Mouse (Mus musculus) intestine, embryonic 16.5 days (tissue): Measurements from ENCODE around the gene Ccdc105. TPM values are rescaled to one million over a fixed set of nuclear protein-coding genes. Genes with fewer than 3 reads are reported as not detected.

ENCODE experiments used
- ATAC-seq: fragments of 200-750 bp; cut with Nextera tagmentation; 2 replicates; pipeline ENCODE4 v1.8.0; 2017; ENCODE audit warnings: moderate TSS enrichment, moderate library complexity
- H3K27ac ChIP-seq: fragments of 300-500 bp; sonication (generic); 2 replicates; pipeline ENCODE4 v1.5.1; 2014; ENCODE audit warnings: mild to moderate bottlenecking, low read length
- H3K27me3 ChIP-seq: fragments of 300-500 bp; sonication (generic); replicated peaks from 2 replicates; pipeline ENCODE4 v1.6.1; 2014; ENCODE audit warnings: low read length, control low read depth, mixed read lengths; ENCODE audit not compliant: control insufficient read depth, insufficient read depth
- H3K36me3 ChIP-seq: fragments of 300-500 bp; sonication (generic); 2 replicates; pipeline ENCODE4 v1.6.1; 2014; ENCODE audit warnings: low read length, control low read depth; ENCODE audit not compliant: control insufficient read depth, insufficient read depth
- H3K4me1 ChIP-seq: fragments of 300-500 bp; sonication (generic); 2 replicates; pipeline ENCODE4 v1.6.1; 2014; ENCODE audit warnings: low read length, control low read depth, mixed read lengths; ENCODE audit not compliant: control insufficient read depth, insufficient read depth
- H3K4me2 ChIP-seq: fragments of 300-500 bp; sonication (generic); 2 replicates; pipeline ENCODE4 v1.6.1; 2014; ENCODE audit warnings: low read depth, low read length, control low read depth
- H3K4me3 ChIP-seq: fragments of 300-500 bp; sonication (generic); 2 replicates; pipeline ENCODE4 v1.5.1; 2014; ENCODE audit warnings: mild to moderate bottlenecking, low read length
- H3K9ac ChIP-seq: fragments of 300-500 bp; sonication (generic); 2 replicates; pipeline ENCODE4 v1.6.1; 2014; ENCODE audit warnings: low read depth, low read length
- H3K9me3 ChIP-seq: fragments of 300-500 bp; sonication (generic); 2 replicates; pipeline ENCODE4 v1.6.1; 2016; ENCODE audit warnings: low read length, control low read depth; ENCODE audit not compliant: control insufficient read depth
- WGBS: fragments of 180-500 bp; shearing (Covaris S2); extraction: QIAGEN DNeasy Blood & Tissue Kit; methylation state at CpG from one replicate; pipeline ENCODE4 v1.1.7; 2014; 5-methylcytosine and 5-hydroxymethylcytosine counted together
- polyA plus RNA-seq: library from polyadenylated mRNA; unstranded; fragments of >200 nt; fragmentation: Nextera tagmentation; extraction: Ambion mirVana; gene quantifications from 2 replicates; pipeline ENCODE4 v1.2.1, GENCODE M21; 2015

Gene Ccdc105
- 0.12 TPM in 1 of 2 replicates, not detected in the other for polyA plus RNA-seq

- H3K4me2 ChIP-seq, result peak within 1 kb of the TSS; percentile 92
- no peak within 1 kb of the TSS; the same call in 1 of the 2 replicates for H3K27ac ChIP-seq
- H3K9me3 ChIP-seq, result no peaks in the 10 kb centered on the region
- WGBS, result 2% methylated on average over 61 of the region's 61 CpGs
- no peaks in the 10 kb centered on the region for H3K27me3 ChIP-seq
- H3K4me3 ChIP-seq, result peak within 1 kb of the TSS; percentile 57
- no peaks in the 10 kb centered on the region for H3K36me3 ChIP-seq
- peak within 1 kb of the TSS; percentile 74 for H3K9ac ChIP-seq
- ATAC-seq, result peak; percentile 96
- H3K4me1 ChIP-seq, result peaks cover 1% of the 10 kb centered on the region; the same call in 1 of the 2 replicates
Measured at GRCm38 (mm10) chr10:78752452-78753191, at the start of gene Ccdc105. TSS of gene Ccdc105 (minus strand) at chr10:78753065.

GRCm38 (mm10) chr10:78801449-78801848 is 48.6 kb upstream of the Ccdc105 start:
- no peak overlapping the region for H3K4me2 ChIP-seq
- H3K36me3 ChIP-seq, result no peaks in the 10 kb centered on the region
- H3K4me3 ChIP-seq, result no peak overlapping the region
- WGBS, result 88% methylated on average over 2 of the region's 2 CpGs
- no peaks in the 10 kb centered on the region for H3K27me3 ChIP-seq
- H3K9ac ChIP-seq, result no peak overlapping the region
- no peaks in the 10 kb centered on the region for H3K9me3 ChIP-seq
- no peaks in the 10 kb centered on the region for H3K4me1 ChIP-seq
- no peak overlapping the region for H3K27ac ChIP-seq
- no peak for ATAC-seq

DNA sequence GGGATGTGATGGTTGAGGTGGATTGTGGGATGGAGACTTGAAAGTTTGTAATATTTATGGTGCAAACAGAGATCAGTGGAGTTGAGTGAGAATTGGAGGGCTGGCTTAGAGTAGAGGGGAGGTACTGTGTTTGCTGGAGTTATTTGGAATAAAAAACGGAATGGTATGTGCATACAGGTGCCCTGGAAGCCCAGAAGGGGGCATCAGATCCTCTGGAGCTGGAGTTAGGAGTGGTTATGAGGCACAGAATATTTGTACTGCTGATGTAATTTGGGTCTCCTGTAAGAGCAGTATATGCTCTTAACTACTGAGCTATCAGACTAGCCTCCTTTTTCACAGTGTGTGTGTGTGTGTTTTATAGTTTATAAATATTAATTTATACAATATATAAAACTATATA is 37.7 kb upstream of the Ccdc105 start:
- H3K9me3 ChIP-seq, result no peaks in the 10 kb centered on the region
- H3K4me2 ChIP-seq, result no peak overlapping the region
- no peak for ATAC-seq
- H3K4me1 ChIP-seq, result no peaks in the 10 kb centered on the region
- no peaks in the 10 kb centered on the region for H3K27me3 ChIP-seq
- no peak overlapping the region for H3K27ac ChIP-seq
- no peak overlapping the region for H3K4me3 ChIP-seq
- no peaks in the 10 kb centered on the region for H3K36me3 ChIP-seq
- H3K9ac ChIP-seq, result no peak overlapping the region
- 41% methylated on average over 1 of the region's 1 CpGs for WGBS

- peak overlapping the region; percentile 70 for H3K9ac ChIP-seq
- no peaks in the 10 kb centered on the region for H3K27me3 ChIP-seq
- peak overlapping the region; percentile 60 for H3K4me2 ChIP-seq
- no peaks in the 10 kb centered on the region for H3K36me3 ChIP-seq
- 5% methylated on average over 22 of the region's 22 CpGs for WGBS
- H3K4me3 ChIP-seq, result peak overlapping the region; percentile 44
- ATAC-seq, result peak; percentile 98
- no peaks in the 10 kb centered on the region for H3K9me3 ChIP-seq
- no peaks in the 10 kb centered on the region for H3K4me1 ChIP-seq
- peak overlapping the region; percentile 23; the same call in 1 of the 2 replicates for H3K27ac ChIP-seq
Measured at GRCm38 (mm10) chr10:78787566-78788087, 34.8 kb upstream of the Ccdc105 start.

- no peaks in the 10 kb centered on the region for H3K36me3 ChIP-seq
- H3K9ac ChIP-seq, result peak within 1 kb of the TSS; percentile 74
- no peaks in the 10 kb centered on the region for H3K9me3 ChIP-seq
- H3K27me3 ChIP-seq, result no peaks in the 10 kb centered on the region
- H3K4me2 ChIP-seq, result peak within 1 kb of the TSS; percentile 99
- ATAC-seq, result peak; percentile 82
- peak within 1 kb of the TSS; percentile 63 for H3K4me3 ChIP-seq
- no peak within 1 kb of the TSS for H3K27ac ChIP-seq
- WGBS, result under 1% methylated on average over 36 of the region's 54 CpGs
- peaks cover 4% of the 10 kb centered on the region for H3K4me1 ChIP-seq
Measured at GRCm38 (mm10) chr10:78779981-78780651, 27.3 kb upstream of the Ccdc105 start, which contains the start of gene Slc1a6. TSS of gene Slc1a6 (plus strand) at chr10:78780496.

DNA sequence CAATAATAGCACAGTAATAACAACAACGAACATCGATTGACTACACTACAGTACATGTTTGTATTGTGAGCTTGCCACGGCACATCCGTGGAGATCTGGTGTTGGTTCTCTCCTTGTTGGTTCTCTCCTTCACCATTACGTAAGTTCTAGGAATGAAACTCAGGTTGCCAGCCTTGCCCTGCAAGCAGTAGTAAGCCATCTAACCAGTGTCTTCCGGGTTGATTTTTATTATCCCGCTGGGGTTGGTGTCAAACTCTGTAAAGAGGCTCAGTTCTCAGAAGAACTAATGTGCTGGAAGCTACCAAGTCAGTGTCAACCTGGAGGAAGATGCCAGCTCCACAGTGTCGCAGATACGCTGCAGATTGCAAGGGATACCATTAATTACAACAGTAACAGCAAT is 26.7 kb upstream of the Ccdc105 start:
- no peaks in the 10 kb centered on the region for H3K9me3 ChIP-seq
- H3K4me2 ChIP-seq, result peak overlapping the region; percentile 99
- H3K9ac ChIP-seq, result peak overlapping the region; percentile 74; the same call in 1 of the 2 replicates
- peak overlapping the region; percentile 63 for H3K4me3 ChIP-seq
- no peak overlapping the region for H3K27ac ChIP-seq
- no peak for ATAC-seq
- H3K36me3 ChIP-seq, result no peaks in the 10 kb centered on the region
- WGBS, result 52% methylated on average over 9 of the region's 9 CpGs
- H3K27me3 ChIP-seq, result no peaks in the 10 kb centered on the region
- H3K4me1 ChIP-seq, result peaks cover 4% of the 10 kb centered on the region

DNA sequence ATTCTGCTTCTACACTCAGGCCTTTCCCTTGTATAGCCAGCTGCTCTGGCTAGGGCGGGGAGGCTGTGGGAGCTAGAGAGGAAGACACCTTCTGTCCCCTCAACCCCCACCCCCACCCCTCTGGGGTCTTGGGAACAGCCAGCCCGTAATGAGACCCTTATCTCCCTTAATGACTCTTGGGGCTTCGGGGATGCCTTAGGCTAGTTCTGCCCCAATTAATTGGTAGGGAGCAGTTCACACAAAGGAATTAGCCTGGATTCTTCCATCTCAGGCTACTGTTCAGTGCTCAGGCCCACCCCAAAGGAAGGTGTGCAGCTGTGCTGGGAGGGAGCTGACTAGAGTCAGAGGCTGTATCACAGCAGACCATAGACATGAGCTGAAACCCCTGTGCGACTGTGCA is 23.0 kb upstream of the Ccdc105 start:
- Histone ChIP-seq H3K27ac (no peak overlapping the region), H3K4me1 (peaks cover 4% of the 10 kb centered on the region), H3K27me3 (no peaks in the 10 kb centered on the region), H3K4me2 (no peak overlapping the region), H3K36me3 (no peaks in the 10 kb centered on the region), H3K9ac (no peak overlapping the region), H3K4me3 (no peak overlapping the region), H3K9me3 (no peaks in the 10 kb centered on the region)
- 54% methylated on average over 4 of the region's 4 CpGs for WGBS
- no peak for ATAC-seq

DNA sequence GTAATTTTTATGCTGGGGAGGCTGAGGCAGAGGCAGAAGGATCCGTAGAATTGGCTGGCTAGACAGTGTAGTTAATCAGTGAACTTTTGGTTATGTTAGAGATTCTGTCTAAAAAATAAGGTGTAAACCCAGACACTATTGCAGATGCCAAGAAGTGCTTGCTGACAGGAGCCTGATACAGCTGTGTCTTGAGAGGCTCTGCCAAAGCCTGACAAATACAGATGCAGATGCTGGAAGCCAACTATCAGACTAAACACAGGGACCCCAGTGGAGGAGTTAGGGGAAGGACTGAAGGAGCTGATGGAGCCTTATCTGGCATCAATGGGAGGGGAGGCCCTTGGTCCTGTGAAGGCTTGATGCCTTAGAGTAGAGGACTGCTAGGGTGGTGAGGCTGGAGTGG is 12.7 kb upstream of the Ccdc105 start:
- Histone ChIP-seq H3K4me3 (no peak overlapping the region), H3K27me3 (no peaks in the 10 kb centered on the region), H3K36me3 (no peaks in the 10 kb centered on the region), H3K27ac (no peak overlapping the region), H3K9me3 (no peaks in the 10 kb centered on the region), H3K4me2 (no peak overlapping the region), H3K4me1 (no peaks in the 10 kb centered on the region), H3K9ac (no peak overlapping the region)
- ATAC-seq, result no peak
- WGBS, result 66% methylated on average over 1 of the region's 1 CpGs

DNA sequence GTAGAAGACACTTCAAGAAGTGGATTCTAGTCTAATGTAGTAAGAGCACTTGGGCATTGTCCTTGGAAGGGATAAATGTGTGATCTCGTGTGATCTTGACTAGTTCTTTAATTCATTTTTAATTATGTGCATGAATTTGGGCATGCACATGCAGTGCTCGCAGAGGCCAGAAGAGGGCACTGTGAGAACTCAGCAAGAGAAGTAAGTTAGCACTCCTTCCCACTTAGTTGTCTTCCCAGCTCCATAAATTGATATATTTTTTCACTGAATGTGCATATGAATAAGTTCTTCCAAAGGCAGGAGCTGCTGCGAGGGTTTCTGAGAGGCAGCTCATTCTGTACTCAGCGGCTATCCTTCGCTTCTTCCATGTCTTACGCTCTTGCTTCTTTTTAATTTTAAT is 3.2 kb upstream of the Ccdc105 start:
- no peak overlapping the region for H3K4me2 ChIP-seq
- H3K27ac ChIP-seq, result no peak overlapping the region
- no peak overlapping the region for H3K9ac ChIP-seq
- no peaks in the 10 kb centered on the region for H3K9me3 ChIP-seq
- no peak for ATAC-seq
- H3K36me3 ChIP-seq, result no peaks in the 10 kb centered on the region
- no peaks in the 10 kb centered on the region for H3K4me1 ChIP-seq
- no peak overlapping the region for H3K4me3 ChIP-seq
- WGBS, result 36% methylated on average over 6 of the region's 6 CpGs
- H3K27me3 ChIP-seq, result no peaks in the 10 kb centered on the region
